Mouse (Mus musculus) kidney, embryonic 15.5 days (tissue): ENCODE measurements around the gene Gm47996. TPM values are rescaled to one million over a fixed set of nuclear protein-coding genes. Genes with fewer than 3 reads are reported as not detected.
A peak's percentile ranks its signal among the peaks of the same experiment; 100 is the strongest.
"Not testable (repeated sequence)": the region's sequence is repeated elsewhere in the genome, so short reads cannot be mapped to it uniquely, and the experiment has no call there.

Experiments
- ATAC-seq: fragments of 200-750 bp; cut with Nextera tagmentation; replicated peaks from 2 replicates; pipeline ENCODE4 v1.8.0; 2017; ENCODE audit warnings: moderate TSS enrichment; ENCODE audit not compliant: low FRiP score
- H3K27ac ChIP-seq: fragments of 300-500 bp; sonication (generic); 2 replicates; pipeline ENCODE4 v1.5.1; 2015; ENCODE audit warnings: mild to moderate bottlenecking, inconsistent platforms
- H3K27me3 ChIP-seq: fragments of 300-500 bp; sonication (generic); 2 replicates; pipeline ENCODE4 v1.6.1; 2015; ENCODE audit warnings: inconsistent platforms
- H3K36me3 ChIP-seq: fragments of 300-500 bp; sonication (generic); 2 replicates; pipeline ENCODE4 v1.6.1; 2015; ENCODE audit warnings: inconsistent platforms
- H3K4me1 ChIP-seq: fragments of 300-500 bp; sonication (generic); 2 replicates; pipeline ENCODE4 v1.6.1; 2015; ENCODE audit warnings: inconsistent platforms
- H3K4me2 ChIP-seq: fragments of 300-500 bp; sonication (generic); 2 replicates; pipeline ENCODE4 v1.6.1; 2015; ENCODE audit warnings: moderate library complexity, mild to moderate bottlenecking, inconsistent platforms
- H3K4me3 ChIP-seq: fragments of 300-500 bp; sonication (generic); replicated peaks from 2 replicates; pipeline ENCODE4 v1.5.1; 2015; ENCODE audit warnings: mild to moderate bottlenecking, inconsistent platforms
- H3K9ac ChIP-seq: fragments of 300-500 bp; sonication (generic); 2 replicates; pipeline ENCODE4 v1.6.1; 2015; ENCODE audit warnings: mild to moderate bottlenecking, inconsistent platforms
- H3K9me3 ChIP-seq: fragments of 300-500 bp; sonication (generic); replicated peaks from 2 replicates; pipeline ENCODE4 v1.6.1; 2016; ENCODE audit warnings: inconsistent platforms
- WGBS: fragments of 180-500 bp; shearing (Covaris S2); methylation state at CpG from one replicate; pipeline ENCODE4 v1.1.7; 2015; ENCODE audit warnings: mixed read lengths; 5-methylcytosine and 5-hydroxymethylcytosine counted together
- polyA plus RNA-seq: library from polyadenylated mRNA; unstranded; fragments of >200 nt; fragmentation: Nextera tagmentation; extraction: Ambion mirVana; gene quantifications from 2 replicates; pipeline ENCODE4 v1.2.1, GENCODE M21; 2015

Gm47996 gene
- polyA plus RNA-seq, 1 experiment from 2014 or later, result 0.19 TPM

GRCm38 (mm10) chr1:151186879-151187424 lies 23.0 kb upstream of the Gm47996 start:
- not testable (repeated sequence) for ATAC-seq
- WGBS, result 75% methylated on average over 4 of the region's 4 CpGs
- H3K27ac ChIP-seq, result 0 out of 2 replicates have a peak overlapping the region, but pooled peaks have one; percentile 22

GRCm38 (mm10) chr1:151188469-151188868 lies 21.5 kb upstream of the Gm47996 start:
- Histone ChIP-seq H3K27me3 (no peaks in the 10 kb centered on the region), H3K4me2 (no peak overlapping the region), H3K9me3 (no peaks in the 10 kb centered on the region), H3K27ac (no peak overlapping the region), H3K36me3 (no peaks in the 10 kb centered on the region), H3K4me1 (no peaks in the 10 kb centered on the region), H3K9ac (no peak overlapping the region), H3K4me3 (no peak overlapping the region)
- 89% methylated on average over 4 of the region's 4 CpGs for WGBS
- 0 out of 2 replicates have a peak, but pooled peaks have one; percentile 33 for ATAC-seq

More at GRCm38 (mm10) chr1:151186879-151187424, 23.0 kb upstream of the Gm47996 start:
- H3K4me2 ChIP-seq, H3K9ac ChIP-seq, H3K9me3 ChIP-seq, H3K27me3 ChIP-seq, H3K36me3 ChIP-seq, H3K4me1 ChIP-seq, H3K4me3 ChIP-seq: not testable (repeated sequence)

GRCm38 (mm10) chr1:151192075-151192474 lies 17.9 kb upstream of the Gm47996 start, which contains the start of gene Gm8947:
Gene Gm8947, plus strand, starts transcription at chr1:151192376.
- H3K9ac ChIP-seq, H3K27ac ChIP-seq, H3K27me3 ChIP-seq, H3K9me3 ChIP-seq, H3K4me3 ChIP-seq, H3K4me1 ChIP-seq, H3K4me2 ChIP-seq, ATAC-seq, H3K36me3 ChIP-seq: not testable (repeated sequence)
- no CpG with 5 or more reads among the region's 7 CpGs for WGBS

GRCm38 (mm10) chr1:151192739-151193138 lies 17.2 kb upstream of the Gm47996 start:
- H3K36me3 ChIP-seq, H3K27me3 ChIP-seq, H3K9me3 ChIP-seq, ATAC-seq, H3K4me2 ChIP-seq, H3K27ac ChIP-seq, H3K4me3 ChIP-seq, H3K9ac ChIP-seq, H3K4me1 ChIP-seq: not testable (repeated sequence)
- 88% methylated on average over 15 of the region's 15 CpGs for WGBS

- ATAC-seq, H3K4me1 ChIP-seq, H3K4me3 ChIP-seq, H3K27me3 ChIP-seq, H3K27ac ChIP-seq, H3K36me3 ChIP-seq, H3K4me2 ChIP-seq, H3K9ac ChIP-seq, H3K9me3 ChIP-seq: not testable (repeated sequence)
- WGBS, result 73% methylated on average over 4 of the region's 4 CpGs
These were observed 13.9 kb upstream of the Gm47996 start for GRCm38 (mm10) chr1:151195986-151196385.

- H3K4me2 ChIP-seq, ATAC-seq, H3K27me3 ChIP-seq, H3K4me1 ChIP-seq, H3K36me3 ChIP-seq, H3K9me3 ChIP-seq, H3K4me3 ChIP-seq, H3K9ac ChIP-seq, H3K27ac ChIP-seq: not testable (repeated sequence)
- 79% methylated on average over 3 of the region's 3 CpGs for WGBS
These were observed 13.2 kb upstream of the Gm47996 start for GRCm38 (mm10) chr1:151196690-151197089.

- not testable (repeated sequence) for H3K9ac ChIP-seq, H3K36me3 ChIP-seq, H3K4me2 ChIP-seq, H3K4me3 ChIP-seq, H3K4me1 ChIP-seq, H3K27ac ChIP-seq, H3K27me3 ChIP-seq, H3K9me3 ChIP-seq, ATAC-seq
- 82% methylated on average over 3 of the region's 4 CpGs for WGBS
These were observed 11.8 kb upstream of the Gm47996 start, which contains the start of gene Gm47995 for GRCm38 (mm10) chr1:151198120-151198519. Gene Gm47995, plus strand, starts transcription at chr1:151198448.

GRCm38 (mm10) chr1:151200620-151201019 lies 9.3 kb upstream of the Gm47996 start:
- H3K27me3 ChIP-seq, H3K9me3 ChIP-seq, H3K27ac ChIP-seq, H3K4me3 ChIP-seq, H3K36me3 ChIP-seq, H3K9ac ChIP-seq, H3K4me1 ChIP-seq, H3K4me2 ChIP-seq: not testable (repeated sequence)
- 0 out of 2 replicates have a peak, but pooled peaks have one; percentile 36 for ATAC-seq

- ATAC-seq, result peak; percentile 78; the same call in 1 of the 2 replicates
- not testable (repeated sequence) for H3K4me3 ChIP-seq, H3K9ac ChIP-seq, H3K27me3 ChIP-seq, H3K4me2 ChIP-seq, H3K27ac ChIP-seq, H3K36me3 ChIP-seq, H3K4me1 ChIP-seq, H3K9me3 ChIP-seq
- 55% methylated on average over 4 of the region's 5 CpGs for WGBS
These were observed 7.2 kb upstream of the Gm47996 start for GRCm38 (mm10) chr1:151202771-151203170.

- not testable (repeated sequence) for H3K27me3 ChIP-seq, H3K27ac ChIP-seq, H3K36me3 ChIP-seq, H3K9me3 ChIP-seq, H3K4me1 ChIP-seq, ATAC-seq, H3K4me3 ChIP-seq, H3K9ac ChIP-seq, H3K4me2 ChIP-seq
- no CpG with 5 or more reads among the region's 6 CpGs for WGBS
These were observed 6.1 kb upstream of the Gm47996 start, which contains the start of gene 3110040M04Rik for GRCm38 (mm10) chr1:151203818-151204217. Gene 3110040M04Rik, plus strand, starts transcription at chr1:151204121.

- peak; percentile 43 for ATAC-seq
- not testable (repeated sequence) for H3K27me3 ChIP-seq, H3K4me3 ChIP-seq, H3K36me3 ChIP-seq, H3K4me1 ChIP-seq, H3K27ac ChIP-seq, H3K9ac ChIP-seq, H3K4me2 ChIP-seq, H3K9me3 ChIP-seq
- 56% methylated on average over 4 of the region's 5 CpGs for WGBS
These were observed 1.4 kb upstream of the Gm47996 start for GRCm38 (mm10) chr1:151208493-151208892.

- not testable (repeated sequence) for H3K36me3 ChIP-seq, H3K9me3 ChIP-seq, H3K4me3 ChIP-seq, H3K27ac ChIP-seq, H3K4me1 ChIP-seq, H3K9ac ChIP-seq, H3K4me2 ChIP-seq, ATAC-seq, H3K27me3 ChIP-seq
These were observed 987 bp upstream of the Gm47996 start for GRCm38 (mm10) chr1:151208944-151209343.

- not testable (repeated sequence) for H3K4me3 ChIP-seq, H3K27ac ChIP-seq, H3K9me3 ChIP-seq, H3K9ac ChIP-seq, H3K36me3 ChIP-seq, H3K27me3 ChIP-seq, ATAC-seq, H3K4me2 ChIP-seq
- H3K4me1 ChIP-seq, result peaks cover 25% of the 10 kb centered on the region
- 88% methylated on average over 5 of the region's 5 CpGs for WGBS
These were observed 1.7 kb downstream of the Gm47996 start for GRCm38 (mm10) chr1:151211666-151212065.
